Mouse (Mus musculus): ENCODE results near the gene Ift88.

DNA sequence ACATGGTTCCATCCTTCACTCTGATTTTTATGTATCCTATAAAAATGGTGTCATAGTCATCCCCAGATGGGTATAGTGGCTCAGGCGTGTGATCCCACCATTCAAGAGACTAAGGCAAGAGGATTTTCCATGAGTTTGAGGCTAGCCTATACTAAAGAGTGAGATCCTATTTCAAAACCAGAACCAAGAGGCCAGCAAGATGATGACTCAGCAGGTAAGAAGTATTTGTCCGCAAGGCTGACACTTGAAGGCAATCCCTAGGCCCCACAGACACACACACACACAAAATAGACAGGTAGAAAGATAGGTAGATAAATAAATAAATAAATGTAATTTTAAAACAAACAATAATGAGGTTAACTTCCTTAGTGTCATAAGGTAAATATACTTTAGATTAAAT is 58.4 kb downstream of the Ift88 start:
- no peak for TF ChIP-seq CTCF (IDR thresholded peaks at IDR 0.05; ENCODE audit: insufficient read depth, low read length)
- no peak for TF ChIP-seq POLR2A (IDR thresholded peaks at IDR 0.05; ENCODE audit: borderline replicate concordance, extremely low read depth, low read depth, low read length)
